Mouse (Mus musculus): ENCODE data around the gene Lypd6b. TPM values are rescaled to one million over a fixed set of nuclear protein-coding genes. Genes with fewer than 3 reads are reported as not detected.

Lypd6b gene
- polyA plus RNA-seq, 1 experiment from 2014 or later: 8.5 TPM

- no peak overlapping the region for H3K27ac ChIP-seq
- H3K27me3 ChIP-seq: no peaks in the 10 kb centered on the region
- no peak overlapping the region for H3K4me2 ChIP-seq
- no peak for ATAC-seq (ENCODE audit: insufficient number of reproducible peaks, insufficient read depth, low FRiP score, low TSS enrichment, low read depth)
- peaks cover 5% of the 10 kb centered on the region; the same call in 1 of the 2 replicates for H3K4me1 ChIP-seq
- no peak overlapping the region for H3K9ac ChIP-seq
- no peaks in the 10 kb centered on the region for H3K9me3 ChIP-seq
- 95% methylated on average over 1 of the region's 1 CpGs for WGBS
- H3K4me3 ChIP-seq: no peak overlapping the region
- no peaks in the 10 kb centered on the region for H3K36me3 ChIP-seq
These were observed 93.5 kb downstream of the Lypd6b start for GRCm38 (mm10) chr2:49881002-49881401.

GRCm38 (mm10) chr2:49882461-49882860, 95.0 kb downstream of the Lypd6b start:
- Histone ChIP-seq H3K27ac (no peak overlapping the region), H3K9me3 (no peaks in the 10 kb centered on the region), H3K4me2 (no peak overlapping the region), H3K27me3 (no peaks in the 10 kb centered on the region), H3K9ac (no peak overlapping the region), H3K4me1 (peaks cover 9% of the 10 kb centered on the region), H3K4me3 (no peak overlapping the region), H3K36me3 (no peaks in the 10 kb centered on the region)
- WGBS: 77% methylated on average over 1 of the region's 1 CpGs
- no peak for ATAC-seq (ENCODE audit: insufficient number of reproducible peaks, insufficient read depth, low FRiP score, low TSS enrichment, low read depth)

GRCm38 (mm10) chr2:49883990-49884389, 96.5 kb downstream of the Lypd6b start:
- Histone ChIP-seq H3K4me2 (no peak overlapping the region), H3K4me1 (peaks cover 9% of the 10 kb centered on the region), H3K36me3 (no peaks in the 10 kb centered on the region), H3K27ac (no peak overlapping the region), H3K27me3 (no peaks in the 10 kb centered on the region), H3K9me3 (no peaks in the 10 kb centered on the region), H3K9ac (no peak overlapping the region), H3K4me3 (no peak overlapping the region)
- ATAC-seq (ENCODE audit: insufficient number of reproducible peaks, insufficient read depth, low FRiP score, low TSS enrichment, low read depth): no peak
- WGBS: 59% methylated on average over 3 of the region's 3 CpGs

GRCm38 (mm10) chr2:49886209-49886608, 98.7 kb downstream of the Lypd6b start:
- no peaks in the 10 kb centered on the region for H3K9me3 ChIP-seq
- no peaks in the 10 kb centered on the region for H3K27me3 ChIP-seq
- H3K27ac ChIP-seq: no peak overlapping the region
- H3K4me3 ChIP-seq: no peak overlapping the region
- no peak overlapping the region for H3K4me2 ChIP-seq
- ATAC-seq (ENCODE audit: insufficient number of reproducible peaks, insufficient read depth, low FRiP score, low TSS enrichment, low read depth): no peak
- 53% methylated on average over 4 of the region's 4 CpGs for WGBS
- no peak overlapping the region for H3K9ac ChIP-seq
- no peaks in the 10 kb centered on the region for H3K36me3 ChIP-seq
- peaks cover 4% of the 10 kb centered on the region for H3K4me1 ChIP-seq

- Histone ChIP-seq H3K27ac (no peak overlapping the region), H3K9me3 (no peaks in the 10 kb centered on the region), H3K36me3 (no peaks in the 10 kb centered on the region), H3K4me2 (no peak overlapping the region), H3K27me3 (no peaks in the 10 kb centered on the region), H3K9ac (no peak overlapping the region), H3K4me1 (peaks cover 4% of the 10 kb centered on the region), H3K4me3 (no peak overlapping the region)
- 80% methylated on average over 4 of the region's 4 CpGs for WGBS
- ATAC-seq (ENCODE audit: insufficient number of reproducible peaks, insufficient read depth, low FRiP score, low TSS enrichment, low read depth): no peak
These were observed 100.9 kb downstream of the Lypd6b start for GRCm38 (mm10) chr2:49888346-49888745.

- H3K4me3 ChIP-seq: no peak overlapping the region
- no peaks in the 10 kb centered on the region for H3K27me3 ChIP-seq
- no peak for ATAC-seq (ENCODE audit: insufficient number of reproducible peaks, insufficient read depth, low FRiP score, low TSS enrichment, low read depth)
- H3K27ac ChIP-seq: no peak overlapping the region
- no peaks in the 10 kb centered on the region for H3K36me3 ChIP-seq
- H3K4me1 ChIP-seq: peaks cover 4% of the 10 kb centered on the region; the same call in 1 of the 2 replicates
- no peak overlapping the region for H3K9ac ChIP-seq
- H3K9me3 ChIP-seq: no peaks in the 10 kb centered on the region
- WGBS: 48% methylated on average over 2 of the region's 2 CpGs
- H3K4me2 ChIP-seq: no peak overlapping the region
These were observed 103.2 kb downstream of the Lypd6b start for GRCm38 (mm10) chr2:49890727-49891126.

- WGBS: 42% methylated on average over 6 of the region's 6 CpGs
- Histone ChIP-seq H3K4me3 (no peak overlapping the region), H3K4me2 (no peak overlapping the region), H3K27me3 (no peaks in the 10 kb centered on the region), H3K36me3 (no peaks in the 10 kb centered on the region), H3K9me3 (no peaks in the 10 kb centered on the region), H3K9ac (no peak overlapping the region), H3K27ac (no peak overlapping the region), H3K4me1 (peaks cover 10% of the 10 kb centered on the region)
- ATAC-seq (ENCODE audit: insufficient number of reproducible peaks, insufficient read depth, low FRiP score, low TSS enrichment, low read depth): no peak
These were observed 122.4 kb downstream of the Lypd6b start for GRCm38 (mm10) chr2:49909838-49910407.

GRCm38 (mm10) chr2:49911296-49912034, 124.0 kb downstream of the Lypd6b start:
- no peak overlapping the region for H3K4me2 ChIP-seq
- H3K4me3 ChIP-seq: no peak overlapping the region
- 80% methylated on average over 7 of the region's 7 CpGs for WGBS
- H3K9me3 ChIP-seq: no peaks in the 10 kb centered on the region
- H3K36me3 ChIP-seq: no peaks in the 10 kb centered on the region
- H3K27me3 ChIP-seq: no peaks in the 10 kb centered on the region
- H3K4me1 ChIP-seq: peaks cover 10% of the 10 kb centered on the region
- H3K9ac ChIP-seq: no peak overlapping the region
- ATAC-seq (ENCODE audit: insufficient number of reproducible peaks, insufficient read depth, low FRiP score, low TSS enrichment, low read depth): no peak
- H3K27ac ChIP-seq: no peak overlapping the region

- 67% methylated on average over 3 of the region's 3 CpGs for WGBS
- Histone ChIP-seq H3K9me3 (no peaks in the 10 kb centered on the region), H3K4me3 (no peak overlapping the region), H3K4me2 (no peak overlapping the region), H3K4me1 (peaks cover 10% of the 10 kb centered on the region), H3K27ac (no peak overlapping the region), H3K27me3 (no peaks in the 10 kb centered on the region), H3K36me3 (no peaks in the 10 kb centered on the region), H3K9ac (no peak overlapping the region)
- ATAC-seq (ENCODE audit: insufficient number of reproducible peaks, insufficient read depth, low FRiP score, low TSS enrichment, low read depth): no peak
These were observed 124.9 kb downstream of the Lypd6b start for GRCm38 (mm10) chr2:49912261-49912895.

- ATAC-seq (ENCODE audit: insufficient number of reproducible peaks, insufficient read depth, low FRiP score, low TSS enrichment, low read depth): no peak
- peaks cover 4% of the 10 kb centered on the region; the same call in 1 of the 2 replicates for H3K4me1 ChIP-seq
- H3K27me3 ChIP-seq: no peaks in the 10 kb centered on the region
- no peak overlapping the region for H3K9ac ChIP-seq
- H3K4me3 ChIP-seq: no peak overlapping the region
- H3K9me3 ChIP-seq: no peaks in the 10 kb centered on the region
- H3K36me3 ChIP-seq: no peaks in the 10 kb centered on the region
- WGBS: 74% methylated on average over 10 of the region's 10 CpGs
- no peak overlapping the region for H3K4me2 ChIP-seq
- H3K27ac ChIP-seq: no peak overlapping the region
These were observed 130.0 kb downstream of the Lypd6b start for GRCm38 (mm10) chr2:49917489-49917888.

GRCm38 (mm10) chr2:49918132-49918531, 130.6 kb downstream of the Lypd6b start:
- H3K27ac ChIP-seq: no peak overlapping the region
- no peak overlapping the region for H3K9ac ChIP-seq
- ATAC-seq (ENCODE audit: insufficient number of reproducible peaks, insufficient read depth, low FRiP score, low TSS enrichment, low read depth): no peak
- H3K36me3 ChIP-seq: no peaks in the 10 kb centered on the region
- no peaks in the 10 kb centered on the region for H3K27me3 ChIP-seq
- H3K4me1 ChIP-seq: peaks cover 4% of the 10 kb centered on the region; the same call in 1 of the 2 replicates
- no peak overlapping the region for H3K4me2 ChIP-seq
- H3K9me3 ChIP-seq: no peaks in the 10 kb centered on the region
- no peak overlapping the region for H3K4me3 ChIP-seq
- WGBS: 78% methylated on average over 4 of the region's 4 CpGs

GRCm38 (mm10) chr2:49918692-49919091, 131.2 kb downstream of the Lypd6b start:
- H3K9me3 ChIP-seq: no peaks in the 10 kb centered on the region
- no peak overlapping the region for H3K4me3 ChIP-seq
- H3K4me2 ChIP-seq: no peak overlapping the region
- H3K9ac ChIP-seq: no peak overlapping the region
- no peak for ATAC-seq (ENCODE audit: insufficient number of reproducible peaks, insufficient read depth, low FRiP score, low TSS enrichment, low read depth)
- H3K27ac ChIP-seq: no peak overlapping the region
- 57% methylated on average over 9 of the region's 9 CpGs for WGBS
- H3K36me3 ChIP-seq: no peaks in the 10 kb centered on the region
- no peaks in the 10 kb centered on the region for H3K27me3 ChIP-seq
- peaks cover 4% of the 10 kb centered on the region; the same call in 1 of the 2 replicates for H3K4me1 ChIP-seq
